Mouse (Mus musculus) layer of hippocampus, adult 11-12 months (tissue): ENCODE data around the gene Socs2.

Experiments used
- DNase-seq: peaks from one replicate; pipeline ENCODE4 v3.0.0; 2022; ENCODE audit warnings: low spot score

The Socs2 gene

GRCm38 (mm10) chr10:95342833-95343590 lies 74.0 kb downstream of the Socs2 start:
- DNase-seq = no peak

DNA sequence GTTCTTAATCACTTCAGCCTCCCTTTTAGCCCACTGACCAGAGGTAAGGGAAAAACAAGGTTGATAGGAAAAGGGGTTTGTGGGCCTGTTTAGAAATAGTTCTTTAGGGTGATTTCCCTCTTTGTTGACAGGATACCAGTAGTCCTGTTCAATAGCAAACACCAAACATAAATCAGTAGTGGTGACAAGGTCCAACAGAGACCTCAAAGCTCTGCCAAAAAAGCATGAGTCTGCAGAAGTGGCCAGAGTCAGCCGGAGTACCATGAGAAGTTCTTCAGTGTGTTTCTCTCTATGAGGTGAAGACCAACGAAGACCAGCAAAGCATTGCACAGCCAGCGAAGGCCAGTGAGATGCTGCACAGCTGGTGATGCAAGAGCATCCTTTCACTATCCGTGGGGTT lies 76.3 kb downstream of the Socs2 start:
- DNase-seq = no peak

DNA sequence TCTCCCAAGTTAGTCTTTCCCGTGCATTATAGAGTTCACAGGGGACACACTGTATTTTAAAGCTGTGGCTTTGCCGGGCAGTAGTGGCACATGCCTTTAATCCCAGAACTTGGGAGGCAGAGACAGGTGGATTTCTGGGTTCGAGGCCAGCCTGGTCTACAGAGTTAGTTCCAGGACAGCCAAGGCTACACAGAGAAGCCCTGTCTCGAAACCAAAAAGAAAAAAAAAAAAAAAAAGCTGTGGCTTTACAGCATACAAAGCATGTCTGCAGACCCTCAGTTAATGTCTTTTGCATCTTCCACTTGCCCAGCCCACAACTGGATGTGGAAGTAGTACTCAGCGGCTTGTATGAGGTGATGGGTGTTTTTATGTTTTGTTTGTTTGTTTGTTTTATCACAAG lies 79.4 kb downstream of the Socs2 start:
- no peak for DNase-seq

DNA sequence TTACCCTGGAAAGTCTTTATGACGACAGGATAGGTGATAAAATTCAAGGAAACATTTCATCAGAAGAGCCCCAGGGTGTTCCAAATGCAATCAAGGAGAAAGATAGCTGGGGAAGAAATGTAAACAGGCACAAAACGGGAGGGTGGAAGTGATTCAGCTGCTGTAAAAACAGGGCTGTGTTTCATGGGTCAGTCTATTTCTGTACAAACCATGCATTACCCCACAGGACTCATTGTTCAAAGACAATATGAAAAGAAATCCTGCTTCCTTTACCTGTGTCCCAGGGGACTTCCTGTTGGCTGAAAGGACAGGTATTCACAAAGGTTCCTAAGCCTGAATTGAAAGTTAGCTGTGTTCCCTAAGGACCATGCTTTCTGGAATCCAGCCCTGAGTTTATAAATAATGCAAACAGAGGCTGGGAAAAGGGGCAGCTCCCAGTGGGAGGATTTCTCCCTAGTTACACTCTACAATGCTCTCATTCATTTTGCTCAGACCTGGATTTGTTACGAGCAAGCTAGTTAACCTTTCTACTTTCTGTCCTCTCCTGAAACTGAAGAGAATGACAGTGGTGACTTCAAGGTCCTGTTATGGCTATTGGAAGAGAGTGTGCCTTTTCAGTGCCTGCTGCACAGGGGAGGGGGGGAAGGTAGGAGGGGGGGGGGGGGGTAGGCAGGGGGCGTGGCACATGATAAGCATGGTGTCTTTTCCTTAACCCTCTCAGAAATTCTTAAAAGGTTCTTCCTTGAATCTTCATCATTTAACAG lies 80.0 kb downstream of the Socs2 start:
- DNase-seq = no peak
